Mouse (Mus musculus) embryonic facial prominence, embryonic 10.5 days (tissue): Measurements from ENCODE around the gene Olfm1. TPM values are rescaled to one million over a fixed set of nuclear protein-coding genes. Genes with fewer than 3 reads are reported as not detected.

ENCODE experiments used
- DNase-seq: peaks from one replicate; pipeline ENCODE4 v3.0.0-alpha.2; 2017; ENCODE audit warnings: low spot score
- H3K27ac ChIP-seq: fragments of 300-500 bp; sonication (generic); replicated peaks from 2 replicates; pipeline ENCODE4 v1.5.1; 2016; ENCODE audit warnings: mild to moderate bottlenecking
- H3K27me3 ChIP-seq: fragments of 300-500 bp; sonication (generic); replicated peaks from 2 replicates; pipeline ENCODE4 v1.6.1; 2016; ENCODE audit warnings: low read depth, mild to moderate bottlenecking; ENCODE audit not compliant: poor library complexity, severe bottlenecking
- H3K36me3 ChIP-seq: fragments of 300-500 bp; sonication (generic); replicated peaks from 2 replicates; pipeline ENCODE4 v1.6.1; 2016; ENCODE audit warnings: mild to moderate bottlenecking, moderate library complexity
- H3K4me1 ChIP-seq: fragments of 300-500 bp; sonication (generic); 2 replicates; pipeline ENCODE4 v1.6.1; 2016
- H3K4me3 ChIP-seq: fragments of 300-500 bp; sonication (generic); 2 replicates; pipeline ENCODE4 v1.5.1; 2016; ENCODE audit warnings: mild to moderate bottlenecking, moderate library complexity
- H3K9me3 ChIP-seq: fragments of 300-500 bp; sonication (generic); 2 replicates; pipeline ENCODE4 v1.6.1; 2016; ENCODE audit warnings: mild to moderate bottlenecking
- WGBS: fragments of 180-500 bp; shearing (Covaris S2); methylation state at CpG from one replicate; pipeline ENCODE4 v1.1.7; 2016; 5-methylcytosine and 5-hydroxymethylcytosine counted together
- polyA plus RNA-seq: library from polyadenylated mRNA; unstranded; fragments of >200 nt; fragmentation: Nextera tagmentation; extraction: Ambion mirVana; gene quantifications from 2 replicates; pipeline ENCODE4 v1.2.1, GENCODE M21; 2016

Gene Olfm1
- polyA plus RNA-seq, 1 experiment from 2014 or later = 16.8 TPM

- Histone ChIP-seq H3K36me3 (no peaks in the 10 kb centered on the region), H3K4me3 (no peak overlapping the region), H3K4me1 (no peaks in the 10 kb centered on the region), H3K9me3 (no peaks in the 10 kb centered on the region), H3K27ac (no peak overlapping the region), H3K27me3 (no peaks in the 10 kb centered on the region)
- DNase-seq = no peak
- WGBS = 83% methylated on average over 11 of the region's 11 CpGs
These were observed 19.3 kb upstream of the Olfm1 start for GRCm38 (mm10) chr2:28173225-28174141.

GRCm38 (mm10) chr2:28174441-28174840 is 18.4 kb upstream of the Olfm1 start:
- Histone ChIP-seq H3K4me3 (no peak overlapping the region), H3K27ac (no peak overlapping the region), H3K9me3 (no peaks in the 10 kb centered on the region), H3K27me3 (no peaks in the 10 kb centered on the region), H3K36me3 (no peaks in the 10 kb centered on the region), H3K4me1 (no peaks in the 10 kb centered on the region)
- 84% methylated on average over 3 of the region's 3 CpGs for WGBS
- DNase-seq = no peak

- no peak overlapping the region for H3K4me3 ChIP-seq
- H3K36me3 ChIP-seq = no peaks in the 10 kb centered on the region
- 78% methylated on average over 6 of the region's 6 CpGs for WGBS
- no peak for DNase-seq
- peaks cover 9% of the 10 kb centered on the region; the same call in 1 of the 2 replicates for H3K4me1 ChIP-seq
- no peaks in the 10 kb centered on the region for H3K9me3 ChIP-seq
- no peak overlapping the region for H3K27ac ChIP-seq
- H3K27me3 ChIP-seq = no peaks in the 10 kb centered on the region
These were observed 14.2 kb upstream of the Olfm1 start for GRCm38 (mm10) chr2:28178600-28178999.

- WGBS = 84% methylated on average over 3 of the region's 3 CpGs
- peaks cover 9% of the 10 kb centered on the region; the same call in 1 of the 2 replicates for H3K4me1 ChIP-seq
These were observed 12.7 kb upstream of the Olfm1 start for GRCm38 (mm10) chr2:28180053-28180452.

GRCm38 (mm10) chr2:28188398-28188944 is 4.3 kb upstream of the Olfm1 start:
- Histone ChIP-seq H3K27me3 (peaks cover 21% of the 10 kb centered on the region), H3K27ac (no peak overlapping the region), H3K9me3 (no peaks in the 10 kb centered on the region), H3K36me3 (no peaks in the 10 kb centered on the region), H3K4me3 (no peak overlapping the region), H3K4me1 (peaks cover 20% of the 10 kb centered on the region)
- 54% methylated on average over 8 of the region's 8 CpGs for WGBS
- no peak for DNase-seq

More at GRCm38 (mm10) chr2:28180053-28180452, 12.7 kb upstream of the Olfm1 start:
- Histone ChIP-seq H3K36me3 (no peaks in the 10 kb centered on the region), H3K9me3 (no peaks in the 10 kb centered on the region), H3K4me3 (no peak overlapping the region), H3K27me3 (no peaks in the 10 kb centered on the region), H3K27ac (no peak overlapping the region)
- DNase-seq = no peak

- Histone ChIP-seq H3K9me3 (no peaks in the 10 kb centered on the region), H3K36me3 (no peaks in the 10 kb centered on the region), H3K27ac (peak overlapping the region; percentile 81), H3K27me3 (peaks cover 39% of the 10 kb centered on the region), H3K4me1 (peaks cover 21% of the 10 kb centered on the region), H3K4me3 (peak overlapping the region; percentile 77)
- peak; percentile 13 for DNase-seq
- WGBS = 32% methylated on average over 12 of the region's 12 CpGs
These were observed 897 bp downstream of the Olfm1 start for GRCm38 (mm10) chr2:28193690-28194087.

- H3K4me1 ChIP-seq = peaks cover 20% of the 10 kb centered on the region
- no peak overlapping the region for H3K27ac ChIP-seq
- H3K27me3 ChIP-seq = peaks cover 39% of the 10 kb centered on the region
- H3K36me3 ChIP-seq = no peaks in the 10 kb centered on the region
- H3K4me3 ChIP-seq = no peak overlapping the region
- WGBS = 39% methylated on average over 6 of the region's 6 CpGs
- no peaks in the 10 kb centered on the region for H3K9me3 ChIP-seq
- DNase-seq = peak; percentile 73
These were observed 2.3 kb downstream of the Olfm1 start for GRCm38 (mm10) chr2:28194962-28195617.

GRCm38 (mm10) chr2:28195726-28196125 is 2.9 kb downstream of the Olfm1 start:
- no peak for DNase-seq
- WGBS = 77% methylated on average over 8 of the region's 8 CpGs
- no peak overlapping the region for H3K27ac ChIP-seq
- H3K4me1 ChIP-seq = peaks cover 20% of the 10 kb centered on the region
- H3K27me3 ChIP-seq = peaks cover 39% of the 10 kb centered on the region
- no peaks in the 10 kb centered on the region for H3K9me3 ChIP-seq
- no peak overlapping the region for H3K4me3 ChIP-seq
- H3K36me3 ChIP-seq = no peaks in the 10 kb centered on the region

GRCm38 (mm10) chr2:28201441-28201841 is 8.6 kb downstream of the Olfm1 start:
- Histone ChIP-seq H3K9me3 (no peaks in the 10 kb centered on the region), H3K27me3 (peaks cover 15% of the 10 kb centered on the region), H3K4me1 (peaks cover 18% of the 10 kb centered on the region), H3K27ac (no peak overlapping the region), H3K4me3 (no peak overlapping the region), H3K36me3 (no peaks in the 10 kb centered on the region)
- WGBS = 73% methylated on average over 3 of the region's 3 CpGs
- DNase-seq = no peak

- H3K27me3 ChIP-seq = peaks cover 40% of the 10 kb centered on the region
- no peaks in the 10 kb centered on the region for H3K9me3 ChIP-seq
- H3K27ac ChIP-seq = no peak overlapping the region
- peak; percentile 89 for DNase-seq
- 9% methylated on average over 9 of the region's 9 CpGs for WGBS
- H3K4me1 ChIP-seq = peaks cover 23% of the 10 kb centered on the region
- no peaks in the 10 kb centered on the region for H3K36me3 ChIP-seq
- H3K4me3 ChIP-seq = no peak overlapping the region
These were observed 11.4 kb downstream of the Olfm1 start for GRCm38 (mm10) chr2:28204167-28204566.

- 13% methylated on average over 19 of the region's 19 CpGs for WGBS
- H3K27me3 ChIP-seq = peaks cover 41% of the 10 kb centered on the region
- H3K27ac ChIP-seq = no peak overlapping the region; the same call in 1 of the 2 replicates
- peak overlapping the region; percentile 75 for H3K4me3 ChIP-seq
- H3K4me1 ChIP-seq = peaks cover 23% of the 10 kb centered on the region
- no peaks in the 10 kb centered on the region for H3K36me3 ChIP-seq
- no peak for DNase-seq
- H3K9me3 ChIP-seq = no peaks in the 10 kb centered on the region
These were observed 12.1 kb downstream of the Olfm1 start for GRCm38 (mm10) chr2:28204677-28205466.

- no peaks in the 10 kb centered on the region for H3K9me3 ChIP-seq
- H3K4me3 ChIP-seq = peak overlapping the region; percentile 75
- peaks cover 26% of the 10 kb centered on the region for H3K4me1 ChIP-seq
- no peaks in the 10 kb centered on the region for H3K36me3 ChIP-seq
- peak overlapping the region; percentile 78 for H3K27ac ChIP-seq
- WGBS = 5% methylated on average over 49 of the region's 49 CpGs
- DNase-seq = peak; percentile 90
- H3K27me3 ChIP-seq = peaks cover 41% of the 10 kb centered on the region
These were observed 12.6 kb downstream of the Olfm1 start for GRCm38 (mm10) chr2:28205467-28205805.
